Mouse (Mus musculus) MEL (cell line): Measurements from ENCODE around the gene Tmed1.

Experiments
- CTCF ChIP-seq, 3 experiments: IDR thresholded peaks in 2 of 3; conservative IDR thresholded peaks in 1 of 3; 2 replicates each; pipeline ENCODE4 v1.5.1; 2011 to 2012; ENCODE audit warnings: low read length in 3 of 3, low read depth in 2 of 3, mild to moderate bottlenecking in 2 of 3, improper control_type of control experiment in 1 of 3, inconsistent platforms in 1 of 3, mixed read lengths in 1 of 3, moderate library complexity in 1 of 3; ENCODE audit not compliant: control insufficient read depth in 1 of 3, insufficient read depth in 1 of 3, poor library complexity in 1 of 3, severe bottlenecking in 1 of 3
- ELF1 ChIP-seq: IDR thresholded peaks from 2 replicates; pipeline ENCODE4 v1.6.1; 2014; ENCODE audit warnings: low read depth, mild to moderate bottlenecking, inconsistent platforms, low read length, improper control_type of control experiment, moderate library complexity
- EP300 ChIP-seq, 2 experiments: IDR thresholded peaks; 2 replicates each; pipeline ENCODE4 v1.6.1; 2011; ENCODE audit warnings: improper control_type of control experiment in 2 of 2, low read length in 2 of 2, low read depth in 1 of 2, mild to moderate bottlenecking in 1 of 2
- ETS1 ChIP-seq: IDR thresholded peaks from 2 replicates; pipeline ENCODE4 v1.6.1; 2012; ENCODE audit warnings: low read depth, mild to moderate bottlenecking, inconsistent platforms, low read length, improper control_type of control experiment, moderate library complexity
- HCFC1 ChIP-seq: IDR thresholded peaks from 2 replicates; pipeline ENCODE4 v1.6.1; 2012; ENCODE audit warnings: low read depth, mild to moderate bottlenecking, inconsistent platforms, low read length, improper control_type of control experiment, moderate library complexity
- MAX ChIP-seq: IDR thresholded peaks from 2 replicates; pipeline ENCODE4 v1.6.1; 2011; ENCODE audit warnings: low read length, improper control_type of control experiment
- POLR2A ChIP-seq, 2 experiments: IDR thresholded peaks; 2 replicates each; pipeline ENCODE4 v1.6.1; 2011 to 2012; ENCODE audit warnings: low read length in 2 of 2, mild to moderate bottlenecking in 2 of 2, control low read depth in 1 of 2, improper control_type of control experiment in 1 of 2, low read depth in 1 of 2, moderate library complexity in 1 of 2; ENCODE audit not compliant: control insufficient read depth in 1 of 2, insufficient read depth in 1 of 2, poor library complexity in 1 of 2
- TCF12 ChIP-seq: IDR thresholded peaks from 2 replicates; pipeline ENCODE4 v1.6.1; 2014; ENCODE audit warnings: low read depth, mild to moderate bottlenecking, inconsistent platforms, low read length, improper control_type of control experiment, moderate library complexity
- ZC3H11A ChIP-seq: IDR thresholded peaks from 2 replicates; pipeline ENCODE4 v1.6.1; 2012; ENCODE audit warnings: low read depth, mild to moderate bottlenecking, inconsistent platforms, low read length, improper control_type of control experiment
- ZMIZ1 ChIP-seq: IDR thresholded peaks from 2 replicates; pipeline ENCODE4 v1.6.1; 2012; ENCODE audit warnings: low read depth, mild to moderate bottlenecking, inconsistent platforms, low read length, improper control_type of control experiment, moderate library complexity
- ZNF384 ChIP-seq: IDR thresholded peaks from 2 replicates; pipeline ENCODE4 v1.6.1; 2012; ENCODE audit warnings: low read depth, mild to moderate bottlenecking, inconsistent platforms, low read length, improper control_type of control experiment

- no peak for TF ChIP-seq CTCF (IDR thresholded peaks at IDR 0.05 in 2 of 3, conservative IDR thresholded peaks at IDR 0.05 in 1 of 3; ENCODE audit: control insufficient read depth in 1 of 3, insufficient read depth in 1 of 3, low read depth in 2 of 3, low read length in 3 of 3, poor library complexity in 1 of 3, severe bottlenecking in 1 of 3)
- TF ChIP-seq POLR2A (IDR thresholded peaks at IDR 0.05; ENCODE audit: control insufficient read depth in 1 of 2, insufficient read depth in 1 of 2, low read depth in 1 of 2, low read length in 2 of 2, poor library complexity in 1 of 2): no peak
- TF ChIP-seq MAX: no peak
- TF ChIP-seq ZC3H11A: no peak
- TF ChIP-seq EP300 (IDR thresholded peaks at IDR 0.05; ENCODE audit: low read depth in 1 of 2, low read length in 2 of 2): no peak
- no peak for TF ChIP-seq TCF12
- TF ChIP-seq HCFC1: no peak
- no peak for TF ChIP-seq ZNF384
- no peak for TF ChIP-seq ETS1
- TF ChIP-seq ELF1: no peak
- TF ChIP-seq ZMIZ1: no peak
Observed at GRCm38 (mm10) chr9:21497664-21498063, 12.4 kb downstream of the Tmed1 start.
